Mouse (Mus musculus): ENCODE data around the gene Olfr1467.

DNA sequence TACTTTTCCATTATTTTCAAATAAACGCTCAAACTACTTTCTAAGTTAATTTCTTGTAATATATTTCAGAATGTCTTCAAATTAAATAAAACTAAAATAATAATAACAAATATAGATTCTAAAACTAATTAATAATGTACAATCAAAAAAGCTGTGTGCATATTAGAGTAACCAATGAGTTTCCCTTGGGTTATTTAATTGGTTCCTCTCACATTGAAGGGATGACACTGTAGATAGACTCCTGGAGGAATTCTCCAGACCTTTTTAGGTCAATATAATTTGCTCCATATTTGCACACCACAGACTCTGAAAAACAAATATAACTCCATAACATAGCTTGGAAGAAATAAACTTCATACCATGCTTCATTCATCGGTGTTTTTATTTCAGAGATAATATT, 23.5 kb upstream of the Olfr1467 start, which contains the start of gene Olfr1466:
- TF ChIP-seq CTCF (IDR thresholded peaks at IDR 0.05; ENCODE audit: borderline replicate concordance, insufficient read depth, low read depth, low read length) (no peak), POLR2A (IDR thresholded peaks at IDR 0.05; ENCODE audit: borderline replicate concordance, insufficient read depth, low read length) (no peak)

Measured in cerebellum, adult 2 months (tissue).